Mouse (Mus musculus) forebrain, embryonic 14.5 days (tissue): ENCODE data around the gene Fbxo33. TPM values are rescaled to one million over a fixed set of nuclear protein-coding genes. Genes with fewer than 3 reads are reported as not detected.

Experiments
- ATAC-seq: fragments of 200-750 bp; cut with Nextera tagmentation; 2 replicates; pipeline ENCODE4 v1.8.0; 2017; ENCODE audit warnings: mild to moderate bottlenecking, moderate library complexity
- DNase-seq: peaks from one replicate; pipeline ENCODE4 v3.0.0-alpha.2; 2015; ENCODE audit warnings: low spot score
- H3K27ac ChIP-seq: fragments of 300-500 bp; sonication (generic); 2 replicates; pipeline ENCODE4 v1.5.1; 2014; ENCODE audit warnings: low read depth, mild to moderate bottlenecking, control low read depth, low read length, moderate library complexity
- H3K27me3 ChIP-seq: fragments of 300-500 bp; sonication (generic); replicated peaks from 2 replicates; pipeline ENCODE4 v1.6.1; 2014; ENCODE audit warnings: low read length, control low read depth, mixed read lengths; ENCODE audit not compliant: control insufficient read depth, insufficient read depth
- H3K36me3 ChIP-seq: fragments of 300-500 bp; sonication (generic); 2 replicates; pipeline ENCODE4 v1.6.1; 2014; ENCODE audit warnings: low read length, control low read depth; ENCODE audit not compliant: control insufficient read depth, insufficient read depth
- H3K4me1 ChIP-seq: fragments of 300-500 bp; sonication (generic); 2 replicates; pipeline ENCODE4 v1.6.1; 2014; ENCODE audit warnings: antibody characterized with exemption, low read length, control low read depth; ENCODE audit not compliant: control insufficient read depth, insufficient read depth
- H3K4me2 ChIP-seq: fragments of 300-500 bp; sonication (generic); 2 replicates; pipeline ENCODE4 v1.6.1; 2014; ENCODE audit warnings: mild to moderate bottlenecking, control low read depth, low read length
- H3K4me3 ChIP-seq: fragments of 300-500 bp; sonication (generic); 2 replicates; pipeline ENCODE4 v1.5.1; 2014; ENCODE audit warnings: low read depth, low read length, control low read depth
- H3K9ac ChIP-seq: fragments of 300-500 bp; sonication (generic); 2 replicates; pipeline ENCODE4 v1.6.1; 2014; ENCODE audit warnings: mild to moderate bottlenecking, low read length, control low read depth, moderate library complexity
- H3K9me3 ChIP-seq: fragments of 300-500 bp; sonication (generic); replicated peaks from 2 replicates; pipeline ENCODE4 v1.6.1; 2016; ENCODE audit warnings: low read length, control low read depth, mixed read lengths; ENCODE audit not compliant: control insufficient read depth
- WGBS: fragments of 180-500 bp; shearing (Covaris S2); extraction: QIAGEN DNeasy Blood & Tissue Kit; methylation state at CpG from one replicate; pipeline ENCODE4 v1.1.7; 2014; 5-methylcytosine and 5-hydroxymethylcytosine counted together
- polyA plus RNA-seq: library from polyadenylated mRNA; unstranded; fragments of >200 nt; fragmentation: Nextera tagmentation; extraction: Ambion mirVana; gene quantifications from 2 replicates; pipeline ENCODE4 v1.2.1, GENCODE M21; 2014

The Fbxo33 gene
- 6.4 and 7.1 TPM in 2 replicates for polyA plus RNA-seq

GRCm38 (mm10) chr12:59219325-59220225, at the start of gene Fbxo33:
Gene Fbxo33, minus strand, starts transcription at chr12:59219725.
- Histone ChIP-seq H3K4me1 (peaks cover 25% of the 10 kb centered on the region), H3K36me3 (no peaks in the 10 kb centered on the region), H3K9ac (peak within 1 kb of the TSS; percentile 89), H3K9me3 (no peaks in the 10 kb centered on the region), H3K4me2 (peak within 1 kb of the TSS; percentile 82), H3K27ac (peak within 1 kb of the TSS; percentile 94), H3K27me3 (no peaks in the 10 kb centered on the region), H3K4me3 (peak within 1 kb of the TSS; percentile 94)
- under 1% methylated on average over 105 of the region's 109 CpGs for WGBS
- ATAC-seq: peak; percentile 95
- DNase-seq: peak; percentile 98

- no peaks in the 10 kb centered on the region for H3K4me1 ChIP-seq
- 69% methylated on average over 4 of the region's 4 CpGs for WGBS
- peak overlapping the region; percentile 40 for H3K4me2 ChIP-seq
- H3K27me3 ChIP-seq: no peaks in the 10 kb centered on the region
- no peak for DNase-seq
- H3K4me3 ChIP-seq: 0 out of 2 replicates have a peak overlapping the region, but pooled peaks have one; percentile 10
- no peaks in the 10 kb centered on the region for H3K36me3 ChIP-seq
- no peaks in the 10 kb centered on the region for H3K9me3 ChIP-seq
- ATAC-seq: peak; percentile 40; the same call in 1 of the 2 replicates
- no peak overlapping the region for H3K27ac ChIP-seq
- H3K9ac ChIP-seq: peak overlapping the region; percentile 41; the same call in 1 of the 2 replicates
These were observed 46.4 kb upstream of the Fbxo33 start for GRCm38 (mm10) chr12:59265942-59266231.

DNA sequence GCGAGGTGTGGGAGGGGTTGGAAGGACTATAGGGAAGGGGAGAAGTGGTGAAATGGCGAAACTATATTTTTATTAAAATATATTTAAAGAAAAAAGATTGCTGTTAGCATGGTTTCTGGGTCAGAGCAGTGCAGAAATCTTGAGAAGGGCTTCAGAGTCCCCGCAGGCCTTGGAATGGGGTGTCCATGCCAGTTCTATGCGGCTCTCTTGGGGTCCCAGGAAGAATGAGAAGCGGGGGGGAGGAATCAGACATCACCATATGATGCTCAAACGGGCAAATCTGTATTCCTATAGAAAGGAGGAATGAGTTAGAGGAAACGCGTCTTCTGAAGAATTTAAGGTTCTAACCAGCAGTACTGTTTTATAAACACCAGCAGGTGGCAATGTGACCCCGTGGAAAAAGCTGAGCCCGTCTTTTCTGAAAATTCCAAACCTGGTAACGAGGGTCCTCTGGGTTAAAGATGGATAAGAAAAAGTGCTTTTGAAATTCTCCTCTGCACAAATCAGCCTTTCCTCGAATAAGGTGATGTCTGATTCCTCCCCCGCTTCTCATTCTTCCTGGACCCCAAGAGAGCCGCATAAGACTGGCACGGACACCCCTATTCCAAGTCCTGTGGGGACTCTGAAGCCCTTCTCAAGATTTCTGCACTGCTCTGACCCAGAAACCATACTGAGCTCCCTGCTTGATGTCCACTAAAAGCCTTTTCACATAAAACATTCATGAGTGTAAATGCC, 45.8 kb upstream of the Fbxo33 start:
- Histone ChIP-seq H3K9me3 (no peaks in the 10 kb centered on the region), H3K27me3 (no peaks in the 10 kb centered on the region), H3K4me2 (peak overlapping the region; percentile 40), H3K4me1 (no peaks in the 10 kb centered on the region), H3K27ac (no peak overlapping the region), H3K4me3 (peak overlapping the region; percentile 10; the same call in 1 of the 2 replicates), H3K36me3 (no peaks in the 10 kb centered on the region), H3K9ac (peak overlapping the region; percentile 41; the same call in 1 of the 2 replicates)
- DNase-seq (peak; percentile 85), ATAC-seq (peak; percentile 73)
- 28% methylated on average over 15 of the region's 15 CpGs for WGBS

GRCm38 (mm10) chr12:59262841-59263240, 43.3 kb upstream of the Fbxo33 start:
- H3K4me2 ChIP-seq: no peak overlapping the region
- H3K9ac ChIP-seq: no peak overlapping the region
- ATAC-seq (no peak), DNase-seq (no peak)
- no peaks in the 10 kb centered on the region for H3K4me1 ChIP-seq
- no peak overlapping the region for H3K4me3 ChIP-seq
- no peaks in the 10 kb centered on the region for H3K36me3 ChIP-seq
- WGBS: 85% methylated on average over 3 of the region's 3 CpGs
- H3K9me3 ChIP-seq: no peaks in the 10 kb centered on the region
- no peak overlapping the region for H3K27ac ChIP-seq
- no peaks in the 10 kb centered on the region for H3K27me3 ChIP-seq

GRCm38 (mm10) chr12:59260798-59261197, 41.3 kb upstream of the Fbxo33 start:
- Histone ChIP-seq H3K4me1 (no peaks in the 10 kb centered on the region), H3K9me3 (no peaks in the 10 kb centered on the region), H3K27me3 (no peaks in the 10 kb centered on the region), H3K36me3 (no peaks in the 10 kb centered on the region), H3K27ac (no peak overlapping the region), H3K9ac (no peak overlapping the region), H3K4me2 (no peak overlapping the region), H3K4me3 (no peak overlapping the region)
- ATAC-seq: no peak
- DNase-seq: no peak
- WGBS: 73% methylated on average over 2 of the region's 2 CpGs

DNA sequence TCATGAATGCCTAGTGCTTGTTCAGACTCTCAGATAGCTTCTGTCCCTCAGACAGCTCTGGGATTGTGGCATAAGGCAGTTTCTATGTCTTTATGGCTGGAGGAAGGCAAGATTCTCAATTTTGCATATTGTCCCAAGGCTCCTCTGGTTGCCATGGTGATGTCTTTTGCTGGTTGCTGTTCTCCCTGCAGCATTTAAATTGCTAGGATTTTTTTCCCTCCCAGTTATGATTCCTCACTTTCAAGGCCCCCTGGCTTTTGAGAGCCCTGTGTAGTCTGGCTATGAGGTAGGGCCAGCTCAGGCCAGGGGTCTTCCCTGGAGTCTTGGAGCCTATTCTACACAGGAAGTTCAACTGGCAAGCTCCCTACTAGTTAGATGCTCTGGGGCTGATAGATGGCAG, 40.8 kb upstream of the Fbxo33 start:
- Histone ChIP-seq H3K9ac (no peak overlapping the region), H3K27ac (no peak overlapping the region)

DNA sequence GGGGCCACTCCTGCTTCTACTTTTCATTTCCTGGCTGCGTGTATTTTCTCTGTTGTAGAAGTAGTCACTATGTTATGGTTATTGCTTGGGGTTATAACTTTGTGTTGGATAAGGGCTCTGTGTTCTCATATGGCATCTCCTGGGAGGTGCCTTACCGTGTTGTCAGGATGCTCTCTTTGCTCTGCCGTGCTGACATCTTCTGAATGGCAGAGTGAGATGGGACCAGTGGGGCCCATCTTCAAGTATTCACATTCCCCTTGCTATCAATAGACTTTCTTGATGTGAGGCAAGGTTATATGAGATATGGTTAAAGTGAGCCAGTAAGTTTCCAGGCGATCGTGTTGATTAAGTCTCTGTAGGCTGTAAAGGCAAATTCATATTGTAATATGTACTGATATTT, 39.5 kb upstream of the Fbxo33 start:
- H3K36me3 ChIP-seq: no peaks in the 10 kb centered on the region
- H3K27me3 ChIP-seq: no peaks in the 10 kb centered on the region
- H3K27ac ChIP-seq: no peak overlapping the region
- H3K4me1 ChIP-seq: no peaks in the 10 kb centered on the region
- H3K9me3 ChIP-seq: no peaks in the 10 kb centered on the region
- H3K4me2 ChIP-seq: no peak overlapping the region
- H3K4me3 ChIP-seq: no peak overlapping the region
- no peak for DNase-seq
- H3K9ac ChIP-seq: no peak overlapping the region
- ATAC-seq: no peak
- WGBS: 93% methylated on average over 5 of the region's 5 CpGs

More for the DNA sequence above, 40.8 kb upstream of the Fbxo33 start:
- Histone ChIP-seq H3K36me3 (no peaks in the 10 kb centered on the region), H3K27me3 (no peaks in the 10 kb centered on the region), H3K4me2 (no peak overlapping the region), H3K4me3 (no peak overlapping the region), H3K9me3 (no peaks in the 10 kb centered on the region), H3K4me1 (no peaks in the 10 kb centered on the region)
- DNase-seq: peak; percentile 55
- ATAC-seq: peak; percentile 52

DNA sequence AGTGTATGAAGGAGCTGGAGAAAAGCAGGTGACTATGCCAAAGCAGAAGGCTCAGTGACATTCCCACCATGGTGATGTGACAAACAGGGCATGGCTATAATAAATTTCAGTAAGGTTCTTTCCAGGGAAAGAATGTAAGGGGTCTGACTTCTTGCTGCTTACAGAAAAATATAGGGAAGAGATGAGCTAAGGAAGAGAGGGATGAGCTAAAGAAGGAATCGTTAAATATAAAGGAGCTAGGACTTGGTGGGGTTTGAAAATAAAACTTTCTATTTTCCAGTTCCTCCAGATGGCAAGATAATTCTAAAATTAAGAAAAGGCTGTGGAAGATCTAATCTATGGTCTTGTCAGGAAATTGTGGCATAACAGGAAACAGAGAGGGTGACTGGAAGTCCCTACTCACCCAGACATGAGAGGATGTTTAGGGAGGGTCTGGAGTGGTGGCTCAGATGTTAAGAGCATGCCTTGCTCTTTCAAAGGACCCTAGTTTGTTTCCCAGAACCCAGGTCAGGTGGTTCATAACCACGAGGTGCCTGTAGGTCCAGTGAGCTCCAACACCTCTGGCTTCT, 30.8 kb upstream of the Fbxo33 start:
- Histone ChIP-seq H3K4me3 (no peak overlapping the region), H3K27ac (no peak overlapping the region), H3K9me3 (no peaks in the 10 kb centered on the region), H3K27me3 (no peaks in the 10 kb centered on the region), H3K4me1 (no peaks in the 10 kb centered on the region), H3K4me2 (no peak overlapping the region), H3K36me3 (no peaks in the 10 kb centered on the region), H3K9ac (no peak overlapping the region)
- WGBS: 74% methylated on average over 2 of the region's 2 CpGs
- no peak for DNase-seq
- no peak for ATAC-seq
